Mouse (Mus musculus) heart, postnatal 14 days (tissue): ENCODE measurements around the gene Zc3h6. TPM values are rescaled to one million over a fixed set of nuclear protein-coding genes. Genes with fewer than 3 reads are reported as not detected.

Experiments used
- microRNA-seq, 2 experiments: library from miRNA; unstranded; fragments of <30 nt; microRNA quantifications; one replicate each; pipeline ENCODE4 v1.2.0; 2021 to 2022
- total RNA-seq, 2 experiments: library from RNA; stranded (reverse); gene quantifications; 2 replicates each; pipeline ENCODE4 v1.2.3; 2021

The Zc3h6 gene
- total RNA-seq, 2 experiments from 2014 or later = 3.6 to 4.8 TPM

Small RNA genes lying within 50 kb of the gene (microRNA-seq; reads per million reads assigned to microRNA genes)
- 0 reads per million in 2 experiments for gene Gm22859

Other genes starting within 250 kb of the Zc3h6 start
- gene Tmem87b, start 149.3 kb upstream of the Zc3h6 start, total RNA-seq = 10 to 100 TPM; 23.3 to 23.4 TPM
- under 1 TPM; 0.73 to 0.98 TPM for gene Fbln7, start 104.4 kb upstream of the Zc3h6 start, total RNA-seq
- gene Zc3h8, start 23.3 kb upstream of the Zc3h6 start, total RNA-seq = 1 to 10 TPM; 3.2 to 4.3 TPM
- 10 to 100 TPM; 10.1 to 10.6 TPM for gene Gm10762, start 323 bp downstream of the Zc3h6 start, total RNA-seq
- not detected for gene Vinac1, start 80.8 kb downstream of the Zc3h6 start, total RNA-seq
- 10 to 100 TPM; 14.0 to 17.3 TPM for gene Ttl, start 98.5 kb downstream of the Zc3h6 start, total RNA-seq
- 10 to 100 TPM in 1 of 2 experiments, 1 to 10 TPM in 1; 9.9 to 10.3 TPM for gene Polr1b, start 133.6 kb downstream of the Zc3h6 start, total RNA-seq
- gene Chchd5, start 162.3 kb downstream of the Zc3h6 start, total RNA-seq = 10 to 100 TPM; 10.9 to 11.9 TPM
- 10 to 100 TPM; 14.0 to 16.8 TPM for gene Slc20a1, start 231.4 kb downstream of the Zc3h6 start, total RNA-seq